Mouse (Mus musculus) lung, postnatal 0 days (tissue): ENCODE results near the gene Gm10097.

Experiments
- CTCF ChIP-seq: IDR thresholded peaks from 2 replicates; pipeline ENCODE4 v1.5.1; 2016; ENCODE audit warnings: antibody characterized with exemption, mild to moderate bottlenecking
- EP300 ChIP-seq: IDR thresholded peaks from 2 replicates; pipeline ENCODE4 v1.6.1; 2016; ENCODE audit warnings: antibody characterized with exemption, mild to moderate bottlenecking, control low read depth

DNA sequence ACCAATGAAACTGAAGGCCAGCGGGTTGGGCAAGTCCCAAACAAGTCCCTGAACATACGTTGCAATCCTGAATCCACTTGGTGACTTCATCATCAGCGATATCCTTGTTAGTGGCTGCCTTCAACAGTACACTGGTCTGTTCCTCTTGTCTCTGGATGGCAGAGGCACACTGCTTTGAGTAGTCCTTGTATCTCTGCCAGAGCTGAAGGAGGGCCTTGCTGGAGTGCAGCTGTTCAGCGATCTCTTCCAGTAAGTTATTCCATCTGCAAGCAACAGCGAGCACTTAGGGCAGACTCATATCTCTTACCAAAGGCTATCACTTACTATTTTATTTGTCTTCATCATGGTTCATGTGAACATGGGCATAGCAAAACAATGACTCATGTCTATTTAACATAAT, 41.8 kb downstream of the Gm10097 start:
- no peak for TF ChIP-seq EP300
- no peak for TF ChIP-seq CTCF
